Mouse (Mus musculus): ENCODE data around the gene Atp13a1. TPM values are rescaled to one million over a fixed set of nuclear protein-coding genes. Genes with fewer than 3 reads are reported as not detected.

Gene Atp13a1
- total and polyA plus RNA-seq, 3 experiments = 36.6 to 53.3 (median 51.0) TPM

DNA sequence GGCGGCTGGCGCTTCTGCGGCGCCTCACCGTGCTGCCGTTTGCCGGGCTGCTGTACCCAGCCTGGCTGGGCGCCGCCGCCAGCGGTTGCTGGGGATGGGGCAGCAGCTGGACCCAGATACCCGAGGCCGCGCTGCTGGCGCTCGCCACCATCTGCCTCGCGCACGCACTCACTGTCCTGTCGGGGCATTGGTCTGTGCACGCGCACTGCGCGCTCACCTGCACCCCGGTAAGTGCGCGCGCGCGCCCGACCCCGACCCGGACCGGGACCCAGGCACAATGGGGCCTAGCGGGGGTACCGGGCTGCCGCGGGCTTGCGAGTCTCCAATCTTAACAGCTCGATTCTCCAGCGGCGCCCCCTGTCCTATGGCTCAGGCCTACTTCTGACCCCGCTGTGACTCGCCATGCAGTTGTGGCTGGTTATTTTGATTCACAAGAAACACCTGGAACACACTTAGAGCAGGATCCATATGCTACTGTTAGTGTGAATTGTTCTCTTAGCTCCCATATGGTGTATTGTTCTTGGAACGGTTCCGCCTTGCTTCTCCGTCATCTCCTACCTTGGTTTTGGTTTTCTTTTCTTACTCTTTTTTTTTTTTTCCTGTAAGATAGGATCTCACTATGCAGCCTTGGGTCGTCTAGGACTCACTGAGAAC, 579 bp downstream of the Atp13a1 start:
- peak; percentile 44 for DNase-seq (ENCODE audit: extremely low read depth)
- TF ChIP-seq CHD1 (IDR thresholded peaks at IDR 0.05; ENCODE audit: low read depth, low read length) = 0 out of 2 replicates have a peak, but pooled peaks have one; percentile 13
- TF ChIP-seq SIN3A (IDR thresholded peaks at IDR 0.05; ENCODE audit: low read length) = peak; percentile 56; the same call in 1 of the 2 replicates
- peak; percentile 3; the same call in 1 of the 2 replicates for TF ChIP-seq MYC (IDR thresholded peaks at IDR 0.05; ENCODE audit: low read depth, low read length)
- TF ChIP-seq ZNF384 (IDR thresholded peaks at IDR 0.05; ENCODE audit: low read depth, low read length) = peak; percentile 78
- TF ChIP-seq ZC3H11A (IDR thresholded peaks at IDR 0.05; ENCODE audit: low read depth, low read length) = no peak
- H3K9me3 ChIP-seq (replicated peaks; ENCODE audit: low read length) = no peaks in the 10 kb centered on the region
- H3K9ac ChIP-seq (ENCODE audit: insufficient read depth, low read depth) = peak overlapping the region; percentile 93
- H3K4me1 ChIP-seq (ENCODE audit: control insufficient read depth in 1 of 2, insufficient read depth in 2 of 2) = peaks cover 9 to 29% of the 10 kb centered on the region in 2 experiments
- in situ Hi-C loops (cut with MboI; ENCODE audit: low pct_ligation_motif_present, low pct_unique_long_range_greater_than_20kb, low sequenced_read_pairs) (no loop called here), dilution Hi-C loops (cut with MboI; ENCODE audit: extremely low pct_ligation_motif_present, extremely low pct_unique_long_range_greater_than_20kb, low sequenced_read_pairs) (no loop called here)
- peaks cover 28% of the 10 kb centered on the region for H3K79me2 ChIP-seq (replicated peaks; ENCODE audit: control insufficient read depth, extremely low read depth, insufficient read depth, poor library complexity, severe bottlenecking)
- H3K4me3 ChIP-seq (replicated peaks in 1 of 3; ENCODE audit: low read depth in 2 of 3, low read length in 2 of 3, poor library complexity in 1 of 3) = peak overlapping the region; percentile 67 to 100 (median 78)
- H3K36me3 ChIP-seq (replicated peaks in 1 of 2; ENCODE audit: control insufficient read depth in 1 of 2, insufficient read depth in 1 of 2, low read length in 1 of 2) = peaks cover 32 to 43% of the 10 kb centered on the region in 2 experiments
- H3K27me3 ChIP-seq (replicated peaks) = no peaks in the 10 kb centered on the region
- H3K4me2 ChIP-seq (ENCODE audit: insufficient read depth, low read depth, poor library complexity, severe bottlenecking) = peak overlapping the region; percentile 81
- H3K27ac ChIP-seq (ENCODE audit: insufficient read depth, low read depth) = peak overlapping the region; percentile 85

DNA sequence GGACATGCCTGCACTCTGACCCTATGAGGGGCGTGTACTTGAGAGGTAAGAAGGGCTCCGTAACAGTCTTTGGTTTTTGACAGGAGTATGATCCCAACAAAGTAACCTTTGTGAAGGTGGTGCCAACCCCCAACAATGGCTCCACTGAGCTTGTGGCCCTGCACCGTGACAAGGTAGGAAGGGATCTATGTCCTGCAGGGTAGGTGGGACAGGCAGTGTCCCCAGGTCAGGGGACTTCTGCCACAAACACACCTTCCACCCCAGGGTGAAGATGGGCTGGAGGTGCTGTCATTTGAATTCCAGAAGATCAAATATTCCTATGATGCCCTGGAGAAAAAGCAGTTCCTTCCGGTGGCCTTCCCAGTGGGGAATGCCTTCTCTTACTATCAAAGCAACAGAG, 2.7 kb downstream of the Atp13a1 start:
- H3K4me3 ChIP-seq (replicated peaks in 1 of 3; ENCODE audit: low read depth in 2 of 3, low read length in 2 of 3, poor library complexity in 1 of 3) = no peak overlapping the region
- in situ Hi-C loops (cut with MboI; ENCODE audit: low pct_ligation_motif_present, low pct_unique_long_range_greater_than_20kb, low sequenced_read_pairs) (no loop called here), dilution Hi-C loops (cut with MboI; ENCODE audit: extremely low pct_ligation_motif_present, extremely low pct_unique_long_range_greater_than_20kb, low sequenced_read_pairs) (no loop called here)
- H3K4me2 ChIP-seq (ENCODE audit: insufficient read depth, low read depth, poor library complexity, severe bottlenecking) = no peak overlapping the region
- no peak for DNase-seq (ENCODE audit: extremely low read depth)
- no peaks in the 10 kb centered on the region for H3K9me3 ChIP-seq (replicated peaks; ENCODE audit: low read length)
- H3K9ac ChIP-seq (ENCODE audit: insufficient read depth, low read depth) = no peak overlapping the region
- TF ChIP-seq E2F4 (IDR thresholded peaks at IDR 0.05; ENCODE audit: insufficient replicate concordance, low read depth, low read length) (no peak), HCFC1 (IDR thresholded peaks at IDR 0.05; ENCODE audit: low read depth, low read length) (no peak), USF2 (conservative IDR thresholded peaks at IDR 0.05; ENCODE audit: low read depth, low read length) (no peak), MAX (IDR thresholded peaks at IDR 0.05; ENCODE audit: low read length) (no peak), ZNF384 (IDR thresholded peaks at IDR 0.05; ENCODE audit: low read depth, low read length) (no peak), SIN3A (IDR thresholded peaks at IDR 0.05; ENCODE audit: low read length) (no peak), UBTF (IDR thresholded peaks at IDR 0.05; ENCODE audit: low read depth, low read length) (no peak), MXI1 (IDR thresholded peaks at IDR 0.05; ENCODE audit: low read depth, low read length) (no peak), TCF12 (IDR thresholded peaks at IDR 0.05; ENCODE audit: low read depth, low read length) (no peak), ETS1 (conservative IDR thresholded peaks at IDR 0.05; ENCODE audit: low read depth, low read length) (no peak), IRF4 (IDR thresholded peaks at IDR 0.05; ENCODE audit: low read depth, low read length) (no peak), POLR2A (IDR thresholded peaks at IDR 0.05; ENCODE audit: low read depth, low read length) (no peak), TBP (conservative IDR thresholded peaks at IDR 0.05; ENCODE audit: low read depth, low read length) (no peak), CHD2 (IDR thresholded peaks at IDR 0.05; ENCODE audit: low read length) (no peak), MYC (IDR thresholded peaks at IDR 0.05; ENCODE audit: low read depth, low read length) (no peak), CTCF (conservative IDR thresholded peaks at IDR 0.05 in 1 of 2, IDR thresholded peaks at IDR 0.05 in 1 of 2; ENCODE audit: low read depth in 2 of 2, low read length in 2 of 2) (no peak), MAZ (IDR thresholded peaks at IDR 0.05; ENCODE audit: low read depth, low read length) (no peak)
- peaks cover 9 to 29% of the 10 kb centered on the region in 2 experiments for H3K4me1 ChIP-seq (ENCODE audit: control insufficient read depth in 1 of 2, insufficient read depth in 2 of 2)
- peaks cover 28% of the 10 kb centered on the region for H3K79me2 ChIP-seq (replicated peaks; ENCODE audit: control insufficient read depth, extremely low read depth, insufficient read depth, poor library complexity, severe bottlenecking)
- no peak overlapping the region for H3K27ac ChIP-seq (ENCODE audit: insufficient read depth, low read depth)
- H3K36me3 ChIP-seq (replicated peaks in 1 of 2; ENCODE audit: control insufficient read depth in 1 of 2, insufficient read depth in 1 of 2, low read length in 1 of 2) = peaks cover 53 to 65% of the 10 kb centered on the region in 2 experiments
- H3K27me3 ChIP-seq (replicated peaks) = no peaks in the 10 kb centered on the region

Data from CH12.LX (cell line).